Mouse (Mus musculus): ENCODE results near the gene Pip5k1c. TPM values are rescaled to one million over a fixed set of nuclear protein-coding genes. Genes with fewer than 3 reads are reported as not detected.

Gene Pip5k1c
- polyA plus RNA-seq, 1 experiment from 2014 or later, result 38.6 TPM

GRCm38 (mm10) chr10:81345162-81345534 lies 52.4 kb downstream of the Pip5k1c start:
- DNase-seq (ENCODE audit: low spot score), result no peak

- peak; percentile 34 for DNase-seq (ENCODE audit: low spot score)
These were observed 53.8 kb downstream of the Pip5k1c start for GRCm38 (mm10) chr10:81346453-81347067.

GRCm38 (mm10) chr10:81349146-81349545 lies 56.4 kb downstream of the Pip5k1c start:
- peak; percentile 43 for DNase-seq (ENCODE audit: low spot score)

DNA sequence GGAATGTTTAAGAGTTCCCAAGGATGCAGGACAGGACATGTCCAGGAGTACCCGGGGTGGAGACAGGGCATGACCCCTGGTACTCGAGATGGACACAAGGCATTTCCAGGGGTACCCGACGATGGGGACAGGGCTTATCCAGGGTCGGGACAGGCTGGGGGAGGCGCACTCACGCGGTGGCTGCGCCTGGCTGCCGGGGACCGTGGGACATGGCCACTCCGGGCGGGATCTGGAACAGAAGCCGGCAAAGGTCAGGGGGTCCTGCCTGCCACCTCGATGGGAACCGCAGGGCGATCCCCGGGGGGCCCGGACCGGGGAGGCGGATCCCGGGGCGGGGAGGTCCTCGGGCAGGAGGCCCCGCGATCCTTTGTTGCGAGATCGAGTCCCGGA lies 57.2 kb downstream of the Pip5k1c start:
- DNase-seq (ENCODE audit: low spot score), result no peak

DNA sequence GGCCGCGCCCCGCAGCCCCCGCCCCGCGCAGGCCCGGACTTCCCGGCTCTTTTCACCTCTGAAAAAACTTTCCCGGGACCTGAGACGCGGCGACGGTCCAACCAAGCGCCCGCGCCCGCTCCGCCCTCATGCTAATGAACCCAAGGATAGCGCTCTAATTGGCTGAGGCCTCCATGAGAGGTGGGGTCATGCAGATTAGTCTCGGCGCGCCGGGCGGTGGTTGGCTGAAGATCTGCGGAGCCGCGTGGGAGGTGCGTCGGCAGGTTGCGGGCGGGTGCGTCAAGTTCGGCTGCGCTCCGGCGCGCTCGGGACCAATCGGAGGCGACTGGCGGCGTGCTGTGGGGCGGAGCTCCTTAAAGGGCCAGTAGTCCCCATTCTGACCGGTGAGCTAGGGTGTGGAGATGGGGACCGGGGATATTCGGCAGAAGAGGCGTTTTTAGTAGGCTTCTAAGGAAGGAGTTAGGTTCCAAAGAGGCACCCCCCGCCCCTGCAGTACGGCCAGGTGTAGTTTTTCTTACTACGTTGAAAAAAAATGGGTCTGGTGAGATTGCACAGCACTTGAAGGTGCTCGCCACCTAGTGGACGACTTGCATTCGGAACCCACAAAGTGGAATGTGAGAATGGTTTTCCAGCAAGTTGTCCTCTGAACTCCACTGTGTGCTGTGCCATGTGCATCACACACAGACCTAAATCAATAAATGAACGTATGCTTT lies 57.7 kb downstream of the Pip5k1c start, which contains the start of gene Hmg20b:
TSS of gene Hmg20b (minus strand) at position 130 of the 713 bp plus-strand sequence.
- DNase-seq (ENCODE audit: low spot score), result peak; percentile 99

DNA sequence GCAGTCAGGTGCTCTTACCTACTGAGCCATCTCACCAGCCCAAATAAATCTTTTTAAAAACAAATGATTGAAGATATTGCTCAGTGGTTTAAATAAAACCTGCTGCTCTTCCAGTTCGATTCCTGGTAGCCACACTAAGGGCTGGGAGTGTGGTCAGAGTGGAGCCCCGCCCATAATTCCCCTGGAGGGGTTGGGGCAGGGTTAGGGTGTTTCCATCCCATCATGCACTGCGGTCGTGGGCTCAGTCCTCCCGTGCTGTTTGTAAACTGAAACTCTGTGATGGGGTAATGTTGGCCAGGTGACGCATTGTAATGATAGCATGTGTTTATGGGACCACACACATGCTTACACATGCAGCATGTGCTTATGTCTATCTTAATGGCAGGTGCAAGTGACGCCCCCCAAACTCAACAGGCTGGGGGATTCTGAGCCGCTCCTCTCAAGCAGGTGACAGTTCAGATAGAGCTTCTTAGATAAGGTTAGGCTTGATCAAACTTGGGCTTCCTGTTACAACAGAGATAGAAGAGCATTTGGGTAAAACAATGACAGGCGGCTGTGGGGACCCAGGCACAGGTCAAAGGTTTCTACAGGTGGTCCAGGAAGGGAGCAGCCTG lies 59.0 kb downstream of the Pip5k1c start:
- peak; percentile 74 for DNase-seq (ENCODE audit: low spot score)

DNA sequence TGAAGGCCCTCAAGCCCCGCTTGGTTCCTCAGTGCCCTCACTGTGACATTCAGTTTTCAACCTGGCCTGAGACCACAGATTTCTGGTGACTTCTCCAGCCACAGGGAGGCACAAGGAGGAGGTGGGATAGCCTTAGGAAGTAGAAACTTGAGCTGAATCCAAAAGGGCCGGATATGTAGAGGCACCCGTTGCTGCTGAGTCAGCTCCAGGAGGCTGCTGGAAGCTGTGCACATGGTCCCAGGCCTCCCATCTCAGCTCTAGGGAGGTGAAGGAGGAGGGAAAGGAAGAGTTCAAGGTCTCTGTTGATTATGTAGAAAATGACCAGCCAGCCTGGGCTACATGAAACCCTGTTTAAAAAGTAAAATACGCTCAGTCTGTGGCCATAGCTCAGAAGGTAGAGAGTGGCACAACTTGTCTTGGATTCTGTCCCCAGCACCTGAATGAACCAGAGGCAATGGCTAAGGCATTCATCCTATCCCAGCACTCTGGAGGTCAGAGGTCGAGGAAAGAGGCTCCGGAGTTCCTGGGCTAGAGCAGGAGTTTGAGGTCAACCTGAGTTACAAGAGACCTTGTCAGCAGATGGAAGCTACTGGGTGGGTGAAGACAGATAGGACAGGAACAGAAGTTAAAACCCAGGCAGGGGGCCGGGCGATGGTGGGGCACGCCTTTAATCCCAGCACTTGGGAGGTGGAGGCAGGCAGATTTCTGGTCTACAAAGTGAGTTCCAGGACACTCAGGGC lies 62.1 kb downstream of the Pip5k1c start:
- DNase-seq (ENCODE audit: low spot score), result no peak

- DNase-seq (ENCODE audit: low spot score), result no peak
These were observed 62.8 kb downstream of the Pip5k1c start for GRCm38 (mm10) chr10:81355533-81355932.

DNA sequence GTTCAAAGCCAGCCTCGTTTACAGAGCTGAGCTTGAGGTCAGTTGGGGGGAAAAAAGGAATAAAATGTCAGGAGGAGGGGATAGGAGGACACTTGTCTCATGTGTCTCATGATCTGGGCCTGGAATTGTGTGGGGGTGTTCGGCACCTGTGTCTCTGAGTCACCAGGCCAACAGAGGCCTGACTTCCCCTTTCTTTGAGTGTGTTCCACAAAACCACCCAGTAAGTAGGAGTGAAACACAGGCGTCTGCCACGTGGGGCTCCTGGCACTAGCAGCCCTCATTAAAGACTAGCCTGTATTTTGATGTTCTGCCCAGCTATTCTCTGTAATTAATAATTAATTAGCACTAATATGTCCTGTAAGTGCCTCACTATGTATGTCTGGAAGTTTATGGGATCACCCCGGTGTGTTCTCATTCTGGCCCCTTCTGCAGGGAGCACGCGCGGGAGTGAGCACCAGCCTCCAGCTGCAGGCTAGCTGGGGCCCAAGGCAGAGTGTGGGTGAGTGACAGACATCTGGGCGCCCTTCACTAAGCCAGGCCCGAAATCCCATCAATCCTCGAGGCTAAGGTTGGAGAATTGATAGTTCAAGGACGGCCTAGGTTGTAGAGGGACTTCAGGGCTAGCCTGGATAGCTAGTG lies 63.7 kb downstream of the Pip5k1c start:
- DNase-seq (ENCODE audit: low spot score), result no peak

- DNase-seq (ENCODE audit: low spot score), result peak; percentile 93
These were observed 64.5 kb downstream of the Pip5k1c start, which contains the start of gene Mfsd12 for GRCm38 (mm10) chr10:81356991-81357844. Gene Mfsd12 (plus strand): TSS chr10:81357491.

- DNase-seq (ENCODE audit: low spot score), result no peak
These were observed 65.4 kb downstream of the Pip5k1c start for GRCm38 (mm10) chr10:81358209-81358608.

- no peak for DNase-seq (ENCODE audit: low spot score)
These were observed 66.1 kb downstream of the Pip5k1c start for GRCm38 (mm10) chr10:81358841-81359240.

GRCm38 (mm10) chr10:81360721-81361120 lies 68.0 kb downstream of the Pip5k1c start:
- no peak for DNase-seq (ENCODE audit: low spot score)

GRCm38 (mm10) chr10:81362336-81362949 lies 69.7 kb downstream of the Pip5k1c start:
- DNase-seq (ENCODE audit: low spot score), result no peak

- no peak for DNase-seq (ENCODE audit: low spot score)
These were observed 70.9 kb downstream of the Pip5k1c start for GRCm38 (mm10) chr10:81363436-81364346.

GRCm38 (mm10) chr10:81364666-81365065 lies 71.9 kb downstream of the Pip5k1c start:
- no peak for DNase-seq (ENCODE audit: low spot score)

DNA sequence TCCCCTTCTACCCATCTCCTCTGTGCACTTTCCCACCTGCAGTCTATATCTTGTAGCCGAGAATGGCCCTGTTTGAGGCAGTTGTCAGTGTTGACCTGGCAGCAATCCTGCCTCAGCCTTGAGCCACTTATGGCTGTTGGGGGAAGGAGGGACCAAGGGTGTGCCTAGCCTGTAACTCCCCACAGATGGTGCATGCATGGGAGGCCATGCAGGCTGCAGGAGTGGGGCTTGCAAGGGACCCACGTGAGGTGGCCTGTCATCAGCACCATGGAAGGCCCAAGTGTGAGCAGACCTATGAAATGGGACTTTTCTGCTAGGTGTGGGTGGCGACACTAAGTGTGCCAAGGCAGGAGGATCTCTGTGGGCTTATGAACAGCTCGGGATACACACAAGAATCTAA lies 72.3 kb downstream of the Pip5k1c start:
- DNase-seq (ENCODE audit: low spot score), result no peak

DNA sequence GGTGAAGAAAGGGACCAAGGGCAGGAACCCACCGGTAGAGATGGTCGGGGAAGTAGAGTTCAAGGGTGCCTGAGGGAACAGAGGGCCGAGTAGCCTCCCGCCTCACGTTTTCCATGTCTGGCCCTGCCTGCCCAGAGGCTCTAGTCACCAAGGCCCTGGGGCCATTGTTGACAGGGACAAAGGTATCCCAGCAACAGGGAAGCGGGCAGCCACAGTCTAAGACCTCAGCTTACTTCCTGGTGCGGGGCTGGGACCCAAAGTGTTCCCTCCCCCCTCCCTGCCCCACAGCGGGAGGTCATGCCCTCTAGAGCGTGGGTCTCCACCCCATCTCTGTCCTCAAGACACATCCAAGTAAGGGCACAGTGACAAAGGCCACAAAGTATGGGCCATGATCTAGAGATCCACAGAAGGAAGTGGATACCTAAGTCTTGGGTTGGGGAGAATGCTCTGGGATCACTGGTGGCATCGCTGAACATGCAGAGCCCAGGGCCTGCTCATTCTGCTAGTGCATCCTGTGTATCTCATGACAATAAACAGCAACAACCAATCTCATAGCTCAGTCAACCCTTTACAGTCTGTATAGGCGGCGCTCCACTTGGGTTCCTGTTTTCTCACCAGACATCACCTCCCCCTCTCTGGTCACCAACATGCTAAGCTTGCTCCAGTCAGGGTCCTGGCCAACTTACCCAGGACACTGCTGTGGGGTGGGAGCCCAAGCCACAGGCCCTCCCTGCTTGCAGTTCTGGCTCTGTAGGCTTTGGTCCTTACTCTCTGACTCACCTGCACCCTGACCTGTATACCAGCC lies 73.1 kb downstream of the Pip5k1c start, which contains the start of gene 4930404N11Rik:
TSS of gene 4930404N11Rik (minus strand) at position 145 of the 805 bp plus-strand sequence.
- DNase-seq (ENCODE audit: low spot score), result no peak

Measured in thymus, postnatal 0 days (tissue).